Mouse (Mus musculus) erythroblast, embryonic 14.5 days (primary cell): ENCODE results near the gene BC107364.

ENCODE experiments used
- GATA1 ChIP-seq: IDR thresholded peaks from 2 replicates; pipeline ENCODE4 v1.6.1; 2012; ENCODE audit warnings: low read length, inconsistent platforms, mixed read lengths
- TAL1 ChIP-seq: IDR thresholded peaks from 3 replicates; pipeline ENCODE4 v1.6.1; 2012; ENCODE audit warnings: low read length, inconsistent platforms, mixed read lengths

GRCm38 (mm10) chr3:96435557-96436091, 16.5 kb downstream of the BC107364 start:
- no peak for TF ChIP-seq TAL1
- TF ChIP-seq GATA1: no peak
